Mouse (Mus musculus) liver, embryonic 16.5 days (tissue): ENCODE measurements at regions not wholly inside any gene's neighbourhood (a gene's known extent, or its start where the extent isn't known, plus 50 kb on each side); places are given as distances from the start of the nearest gene placed in this dataset.

ENCODE experiments used
- ATAC-seq: fragments of 200-750 bp; cut with Nextera tagmentation; 2 replicates; pipeline ENCODE4 v1.8.0; 2017; ENCODE audit warnings: low read depth, mild to moderate bottlenecking, moderate number of reproducible peaks, moderate library complexity
- H3K27ac ChIP-seq: fragments of 300-500 bp; sonication (generic); 2 replicates; pipeline ENCODE4 v1.5.1; 2014; ENCODE audit warnings: mild to moderate bottlenecking, low read length
- H3K27me3 ChIP-seq: fragments of 300-500 bp; sonication (generic); 2 replicates; pipeline ENCODE4 v1.6.1; 2014; ENCODE audit warnings: low read depth, low read length, mixed read lengths; ENCODE audit not compliant: control insufficient read depth, insufficient read depth
- H3K36me3 ChIP-seq: fragments of 300-500 bp; sonication (generic); 2 replicates; pipeline ENCODE4 v1.6.1; 2014; ENCODE audit warnings: mild to moderate bottlenecking; ENCODE audit not compliant: control insufficient read depth, insufficient read depth
- H3K4me1 ChIP-seq: fragments of 300-500 bp; sonication (generic); 2 replicates; pipeline ENCODE4 v1.6.1; 2014; ENCODE audit warnings: low read depth, low read length, mixed read lengths; ENCODE audit not compliant: control insufficient read depth
- H3K4me2 ChIP-seq: fragments of 300-500 bp; sonication (generic); 2 replicates; pipeline ENCODE4 v1.6.1; 2014; ENCODE audit warnings: low read depth, low read length, mixed read lengths
- H3K4me3 ChIP-seq: fragments of 300-500 bp; sonication (generic); 2 replicates; pipeline ENCODE4 v1.5.1; 2014; ENCODE audit warnings: low read depth, mild to moderate bottlenecking, low read length
- H3K9ac ChIP-seq: fragments of 300-500 bp; sonication (generic); 2 replicates; pipeline ENCODE4 v1.6.1; 2014; ENCODE audit warnings: low read depth, low read length
- H3K9me3 ChIP-seq: fragments of 300-500 bp; sonication (generic); replicated peaks from 2 replicates; pipeline ENCODE4 v1.6.1; 2016; ENCODE audit warnings: low read length; ENCODE audit not compliant: control insufficient read depth
- whole genome bisulfite sequencing: fragments of 180-500 bp; shearing (Covaris S2); extraction: QIAGEN DNeasy Blood & Tissue Kit; methylation state at CpG from one replicate; pipeline ENCODE4 v1.1.7; 2014; ENCODE audit not compliant: insufficient replicate concordance; 5-methylcytosine and 5-hydroxymethylcytosine counted together

DNA sequence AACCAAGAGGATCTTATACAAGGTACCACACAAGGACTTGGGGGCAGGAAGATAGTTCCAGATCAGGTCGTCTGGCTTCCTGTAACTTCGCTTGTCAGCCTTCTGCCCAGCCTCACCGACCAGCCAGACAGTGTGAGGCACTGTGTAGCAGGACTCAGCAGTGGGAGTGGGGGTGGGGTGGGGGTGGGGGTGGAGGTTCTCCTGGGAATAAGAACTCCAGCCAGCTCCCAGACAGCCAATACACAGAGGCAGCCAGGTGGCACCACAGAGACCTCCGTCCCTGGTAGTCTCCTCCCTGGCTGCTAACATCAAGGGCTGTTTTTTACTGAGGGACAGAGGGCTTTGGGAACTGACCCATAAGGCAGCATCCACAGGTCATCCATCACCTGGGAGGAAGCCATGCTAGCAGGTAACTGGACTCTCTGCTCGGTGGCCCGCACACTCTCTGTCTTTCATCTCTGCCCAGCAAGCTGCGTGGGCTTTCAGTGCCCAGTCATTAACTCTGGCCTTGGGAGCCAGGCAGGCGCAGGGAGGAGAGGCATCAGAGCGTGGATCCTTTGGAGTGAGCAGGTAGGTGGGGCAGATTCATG, 60.3 kb upstream of the Wnt4 start:
- no peaks in the 10 kb centered on the region for H3K4me1 ChIP-seq
- WGBS: 42% methylated on average over 9 of the region's 9 CpGs
- H3K27me3 ChIP-seq: no peaks in the 10 kb centered on the region
- no peak for ATAC-seq
- H3K9me3 ChIP-seq: no peaks in the 10 kb centered on the region
- no peak overlapping the region for H3K27ac ChIP-seq
- H3K36me3 ChIP-seq: no peaks in the 10 kb centered on the region
- no peak overlapping the region for H3K9ac ChIP-seq
- H3K4me2 ChIP-seq: no peak overlapping the region
- no peak overlapping the region for H3K4me3 ChIP-seq

GRCm38 (mm10) chr4:137214573-137214972, 62.7 kb upstream of the Wnt4 start:
- no peaks in the 10 kb centered on the region for H3K27me3 ChIP-seq
- no peaks in the 10 kb centered on the region for H3K36me3 ChIP-seq
- no peak overlapping the region for H3K4me2 ChIP-seq
- no peak overlapping the region for H3K4me3 ChIP-seq
- H3K4me1 ChIP-seq: no peaks in the 10 kb centered on the region
- H3K9me3 ChIP-seq: no peaks in the 10 kb centered on the region
- WGBS: 33% methylated on average over 8 of the region's 8 CpGs
- no peak for ATAC-seq
- no peak overlapping the region for H3K27ac ChIP-seq
- H3K9ac ChIP-seq: no peak overlapping the region

DNA sequence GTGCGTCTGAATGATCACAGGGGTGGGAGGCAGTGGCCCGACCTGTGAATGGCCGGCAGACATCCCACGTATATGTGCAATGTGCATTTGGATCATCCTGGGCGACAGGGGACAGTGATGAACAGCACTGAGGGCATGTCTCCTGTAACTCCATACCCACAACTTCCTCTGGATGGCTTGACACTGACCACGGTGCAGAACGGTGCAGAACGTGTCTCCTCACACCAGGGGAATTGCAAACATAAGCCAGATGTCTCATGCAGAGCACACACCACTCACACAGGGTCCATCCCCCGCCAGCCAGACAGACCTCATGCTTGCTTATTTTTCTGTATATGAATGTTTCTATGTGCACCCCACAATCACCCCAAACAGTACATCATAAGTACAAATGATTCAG, 64.4 kb upstream of the Wnt4 start:
- no peaks in the 10 kb centered on the region for H3K9me3 ChIP-seq
- no peaks in the 10 kb centered on the region for H3K27me3 ChIP-seq
- H3K4me1 ChIP-seq: no peaks in the 10 kb centered on the region
- H3K4me3 ChIP-seq: no peak overlapping the region
- H3K27ac ChIP-seq: no peak overlapping the region
- WGBS: 24% methylated on average over 9 of the region's 9 CpGs
- H3K36me3 ChIP-seq: no peaks in the 10 kb centered on the region
- no peak overlapping the region for H3K9ac ChIP-seq
- ATAC-seq: no peak
- no peak overlapping the region for H3K4me2 ChIP-seq

DNA sequence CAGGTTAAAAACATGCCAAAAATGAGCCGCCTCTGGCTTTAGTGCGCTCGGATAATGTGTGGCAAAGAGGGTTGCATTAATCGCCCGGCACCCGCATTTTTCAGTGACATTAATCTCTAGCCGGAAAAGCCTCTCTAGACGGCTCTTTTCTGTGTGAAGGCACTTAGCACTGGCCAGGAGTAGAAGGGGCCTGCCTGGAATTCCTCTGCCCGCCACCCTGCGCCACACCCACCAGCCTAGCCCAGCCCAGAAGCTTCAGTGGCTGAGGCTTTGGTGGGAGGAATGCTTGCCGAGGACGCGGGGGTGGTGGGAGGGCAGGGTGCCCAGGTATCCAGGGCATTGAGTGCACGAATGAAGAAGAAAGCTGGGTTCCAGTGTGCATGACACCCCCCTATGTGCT, 65.2 kb upstream of the Wnt4 start:
- H3K9ac ChIP-seq: no peak overlapping the region
- WGBS: 61% methylated on average over 14 of the region's 14 CpGs
- H3K27ac ChIP-seq: no peak overlapping the region
- H3K4me3 ChIP-seq: no peak overlapping the region
- H3K36me3 ChIP-seq: no peaks in the 10 kb centered on the region
- no peaks in the 10 kb centered on the region for H3K4me1 ChIP-seq
- no peaks in the 10 kb centered on the region for H3K9me3 ChIP-seq
- no peak for ATAC-seq
- H3K4me2 ChIP-seq: no peak overlapping the region
- no peaks in the 10 kb centered on the region for H3K27me3 ChIP-seq

DNA sequence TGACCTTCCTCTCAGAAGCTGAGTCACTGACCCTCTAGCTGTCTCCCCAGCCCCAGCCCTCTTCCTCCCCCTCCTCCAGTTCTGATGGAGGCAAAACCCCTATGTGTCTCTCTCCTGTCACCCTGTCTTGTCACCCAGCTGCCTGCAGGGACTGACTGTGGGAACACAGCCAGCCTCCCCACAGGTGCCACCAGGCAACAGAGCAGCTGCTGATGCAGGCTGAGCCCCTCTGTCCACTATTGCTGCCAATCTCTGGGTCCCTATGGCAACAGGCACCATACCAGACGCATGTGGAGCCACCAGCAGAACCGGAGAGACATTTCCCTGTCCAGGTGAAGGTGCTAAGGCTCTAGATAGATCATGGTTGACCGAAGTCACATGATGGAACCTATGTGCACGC, 66.0 kb upstream of the Wnt4 start:
- 63% methylated on average over 4 of the region's 4 CpGs for WGBS
- Histone ChIP-seq H3K4me2 (no peak overlapping the region), H3K9me3 (no peaks in the 10 kb centered on the region), H3K9ac (no peak overlapping the region), H3K36me3 (no peaks in the 10 kb centered on the region), H3K27me3 (no peaks in the 10 kb centered on the region), H3K4me3 (no peak overlapping the region), H3K4me1 (no peaks in the 10 kb centered on the region), H3K27ac (no peak overlapping the region)
- no peak for ATAC-seq

- Histone ChIP-seq H3K36me3 (no peaks in the 10 kb centered on the region), H3K27ac (no peak overlapping the region), H3K9ac (no peak overlapping the region), H3K4me2 (no peak overlapping the region), H3K9me3 (no peaks in the 10 kb centered on the region), H3K4me1 (no peaks in the 10 kb centered on the region), H3K27me3 (no peaks in the 10 kb centered on the region), H3K4me3 (no peak overlapping the region)
- no peak for ATAC-seq
- 44% methylated on average over 4 of the region's 4 CpGs for WGBS
These were observed 66.8 kb upstream of the Wnt4 start for GRCm38 (mm10) chr4:137210525-137210924.

DNA sequence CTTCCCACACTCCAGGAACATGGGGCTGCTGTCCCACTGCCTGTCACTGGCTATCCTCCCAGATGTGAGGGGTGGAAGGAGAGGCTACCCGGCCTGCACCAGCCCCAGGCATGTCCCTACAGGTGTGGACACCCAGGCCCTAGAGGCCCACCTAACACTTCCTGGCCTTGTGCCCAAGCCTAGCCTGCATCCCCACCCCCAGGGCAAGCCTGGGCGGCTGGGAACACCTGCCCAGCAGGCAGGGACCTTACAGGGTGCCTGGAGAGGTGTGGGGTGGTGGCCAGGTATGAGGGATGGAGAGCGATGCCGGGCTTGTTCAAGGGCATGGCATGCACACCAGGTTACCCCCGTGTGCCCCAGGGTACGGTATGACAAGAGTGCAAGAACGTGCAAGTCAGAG, 76.3 kb upstream of the Wnt4 start:
- Histone ChIP-seq H3K36me3 (no peaks in the 10 kb centered on the region), H3K4me1 (no peaks in the 10 kb centered on the region), H3K4me2 (no peak overlapping the region), H3K9ac (no peak overlapping the region), H3K4me3 (no peak overlapping the region), H3K9me3 (no peaks in the 10 kb centered on the region), H3K27ac (no peak overlapping the region), H3K27me3 (no peaks in the 10 kb centered on the region)
- 55% methylated on average over 7 of the region's 7 CpGs for WGBS
- no peak for ATAC-seq

DNA sequence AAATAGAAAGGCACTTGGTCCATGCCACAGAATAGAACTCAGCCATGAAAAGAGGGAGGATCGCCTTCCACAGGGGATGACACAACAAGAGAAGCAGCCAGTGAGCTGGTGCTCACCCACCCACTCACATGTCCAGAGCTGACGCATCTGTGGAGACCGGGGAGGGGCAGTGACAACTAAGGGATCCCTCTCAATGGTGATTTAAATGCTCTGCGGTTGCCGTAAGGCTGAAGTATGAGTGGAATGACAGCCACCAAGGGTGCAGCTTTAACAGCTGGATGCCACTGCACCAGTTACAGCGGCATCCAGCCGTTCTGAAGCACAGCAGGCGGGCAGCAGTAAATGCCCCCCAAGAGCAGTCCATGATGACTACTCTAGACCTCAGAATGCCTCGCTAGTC, 76.9 kb upstream of the Wnt4 start:
- no peak overlapping the region for H3K4me3 ChIP-seq
- H3K9ac ChIP-seq: no peak overlapping the region
- no peak for ATAC-seq
- no peaks in the 10 kb centered on the region for H3K9me3 ChIP-seq
- 54% methylated on average over 9 of the region's 9 CpGs for WGBS
- no peaks in the 10 kb centered on the region for H3K4me1 ChIP-seq
- no peak overlapping the region for H3K27ac ChIP-seq
- H3K36me3 ChIP-seq: no peaks in the 10 kb centered on the region
- no peaks in the 10 kb centered on the region for H3K27me3 ChIP-seq
- no peak overlapping the region for H3K4me2 ChIP-seq

- WGBS: 46% methylated on average over 5 of the region's 5 CpGs
- Histone ChIP-seq H3K27ac (no peak overlapping the region), H3K4me2 (no peak overlapping the region), H3K4me3 (no peak overlapping the region), H3K9me3 (no peaks in the 10 kb centered on the region), H3K9ac (no peak overlapping the region), H3K27me3 (no peaks in the 10 kb centered on the region), H3K36me3 (no peaks in the 10 kb centered on the region), H3K4me1 (no peaks in the 10 kb centered on the region)
- ATAC-seq: no peak
These were observed 80.8 kb upstream of the Wnt4 start for GRCm38 (mm10) chr4:137196491-137196974.
